Mouse (Mus musculus): Measurements from ENCODE around the gene Cpa2. TPM values are rescaled to one million over a fixed set of nuclear protein-coding genes. Genes with fewer than 3 reads are reported as not detected.

Gene Cpa2
- polyA plus RNA-seq, 1 experiment: not detected

DNA sequence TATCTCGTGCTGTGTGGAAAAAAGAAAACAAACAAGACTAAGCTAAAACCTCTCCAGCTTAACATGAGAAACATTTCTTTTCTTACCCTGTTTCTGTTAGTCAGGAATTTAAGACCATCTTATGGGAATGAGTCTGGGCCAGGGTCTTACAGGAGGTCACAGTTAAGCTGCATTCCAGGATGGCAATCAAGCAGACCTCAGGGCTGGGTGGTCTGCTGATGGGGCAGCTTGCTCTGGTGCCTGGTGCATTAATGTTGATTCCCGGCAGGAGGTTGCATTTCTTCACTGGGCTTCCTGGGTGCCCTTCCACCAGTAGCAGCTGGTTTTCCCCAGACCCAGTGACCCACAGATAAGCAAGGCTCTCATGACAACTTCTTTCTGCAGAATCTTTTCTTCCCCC lies 48.4 kb downstream of the Cpa2 start:
- Histone ChIP-seq H3K36me3 (ENCODE audit: control insufficient read depth, insufficient read depth) (no peaks in the 10 kb centered on the region), H3K79me2 (ENCODE audit: control insufficient read depth, insufficient read depth) (no peaks in the 10 kb centered on the region), H3K79me3 (ENCODE audit: low read depth) (no peaks in the 10 kb centered on the region), H3ac (ENCODE audit: control insufficient read depth, insufficient read length, low read depth) (no peak overlapping the region), H3K27me3 (ENCODE audit: control insufficient read depth, insufficient read depth, insufficient read length) (no peaks in the 10 kb centered on the region), H3K4me3 (ENCODE audit: insufficient read depth, poor library complexity, severe bottlenecking) (no peak overlapping the region)
- TF ChIP-seq USF1 (IDR thresholded peaks at IDR 0.05; ENCODE audit: low read depth): no peak
- no peak for TF ChIP-seq FOSL1 (IDR thresholded peaks at IDR 0.05; ENCODE audit: insufficient read depth, low read length, poor library complexity, severe bottlenecking)
- TF ChIP-seq CEBPB (IDR thresholded peaks at IDR 0.05; ENCODE audit: low read depth): no peak
- TF ChIP-seq MYOD1 (IDR thresholded peaks at IDR 0.05; ENCODE audit: control insufficient read depth, insufficient read length, low read depth): no peak
- TF ChIP-seq CTCF (IDR thresholded peaks at IDR 0.05; ENCODE audit: control insufficient read depth, insufficient read depth, insufficient read length): no peak
- TF ChIP-seq MAX (IDR thresholded peaks at IDR 0.05): no peak
- no peak for TF ChIP-seq MYOG (IDR thresholded peaks at IDR 0.05; ENCODE audit: control insufficient read depth, extremely low read depth, insufficient read length)

DNA sequence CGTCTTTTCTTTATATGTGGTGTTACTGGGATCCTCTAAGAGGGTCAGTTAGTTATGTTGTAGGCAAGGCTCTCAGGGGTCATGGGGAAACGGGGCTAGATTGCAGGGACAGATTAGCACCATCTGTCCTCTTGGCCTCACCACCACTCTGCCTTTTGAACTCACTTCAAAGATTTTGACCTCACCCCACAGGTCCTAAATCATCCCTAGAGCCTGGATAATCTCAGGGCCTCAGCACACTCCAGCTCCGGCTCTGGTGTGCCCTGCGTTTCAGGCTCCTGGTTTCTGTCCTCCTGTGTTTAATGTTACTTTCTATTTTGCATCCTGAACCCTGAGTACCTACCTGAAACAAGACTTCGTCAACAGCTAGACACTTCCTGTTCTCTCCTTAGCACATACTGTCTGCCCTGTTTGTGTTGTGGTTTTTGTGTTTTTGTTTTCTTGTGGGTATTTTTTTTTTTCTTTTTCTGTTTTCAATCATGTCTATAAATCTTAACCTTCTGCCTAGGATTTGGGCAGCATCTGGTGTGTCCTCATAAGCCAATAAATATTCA lies 50.5 kb downstream of the Cpa2 start:
- TF ChIP-seq CTCF (IDR thresholded peaks at IDR 0.05; ENCODE audit: control insufficient read depth, insufficient read depth, insufficient read length) (no peak), CEBPB (IDR thresholded peaks at IDR 0.05; ENCODE audit: low read depth) (no peak), MYOD1 (IDR thresholded peaks at IDR 0.05; ENCODE audit: control insufficient read depth, insufficient read length, low read depth) (no peak), USF1 (IDR thresholded peaks at IDR 0.05; ENCODE audit: low read depth) (no peak), FOSL1 (IDR thresholded peaks at IDR 0.05; ENCODE audit: insufficient read depth, low read length, poor library complexity, severe bottlenecking) (no peak), MAX (IDR thresholded peaks at IDR 0.05) (no peak), MYOG (IDR thresholded peaks at IDR 0.05; ENCODE audit: control insufficient read depth, extremely low read depth, insufficient read length) (no peak)
- no peaks in the 10 kb centered on the region for H3K36me3 ChIP-seq (ENCODE audit: control insufficient read depth, insufficient read depth)
- no peaks in the 10 kb centered on the region for H3K79me2 ChIP-seq (ENCODE audit: control insufficient read depth, insufficient read depth)

DNA sequence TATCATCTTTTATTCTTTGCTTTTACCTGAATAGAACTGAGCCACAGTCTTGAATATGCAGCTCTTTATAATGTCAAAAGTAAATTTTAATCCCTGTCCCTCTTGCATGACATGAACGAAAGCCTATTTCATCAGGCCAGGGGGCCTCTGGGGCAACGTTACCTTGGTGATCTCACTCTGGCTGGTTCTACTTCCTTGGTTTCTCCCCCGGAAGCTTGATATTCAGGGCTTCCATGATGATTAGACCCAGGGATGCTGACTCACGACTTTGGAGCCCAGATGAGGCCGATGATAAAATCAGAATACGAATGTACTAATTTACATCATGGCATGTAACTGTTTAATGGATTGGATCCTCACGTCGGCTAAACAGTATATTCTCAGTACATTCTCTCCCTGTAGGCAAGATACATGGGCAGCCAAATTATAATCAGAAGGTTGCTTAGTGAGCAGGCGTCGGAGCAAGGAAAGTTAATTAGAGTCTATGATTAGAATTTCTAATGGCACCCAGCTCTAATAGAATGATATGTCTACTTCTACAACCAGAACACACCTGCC lies 51.1 kb downstream of the Cpa2 start:
- Histone ChIP-seq H3K79me2 (ENCODE audit: control insufficient read depth, insufficient read depth) (no peaks in the 10 kb centered on the region), H3K36me3 (ENCODE audit: control insufficient read depth, insufficient read depth) (no peaks in the 10 kb centered on the region), H3ac (ENCODE audit: control insufficient read depth, insufficient read length, low read depth) (no peak overlapping the region), H3K4me3 (ENCODE audit: insufficient read depth, poor library complexity, severe bottlenecking) (no peak overlapping the region), H3K79me3 (ENCODE audit: low read depth) (no peaks in the 10 kb centered on the region), H3K27me3 (ENCODE audit: control insufficient read depth, insufficient read depth, insufficient read length) (no peaks in the 10 kb centered on the region)
- TF ChIP-seq FOSL1 (IDR thresholded peaks at IDR 0.05; ENCODE audit: insufficient read depth, low read length, poor library complexity, severe bottlenecking) (no peak), CTCF (IDR thresholded peaks at IDR 0.05; ENCODE audit: control insufficient read depth, insufficient read depth, insufficient read length) (no peak), MYOG (IDR thresholded peaks at IDR 0.05; ENCODE audit: control insufficient read depth, extremely low read depth, insufficient read length) (no peak), USF1 (IDR thresholded peaks at IDR 0.05; ENCODE audit: low read depth) (no peak), MAX (IDR thresholded peaks at IDR 0.05) (no peak), CEBPB (IDR thresholded peaks at IDR 0.05; ENCODE audit: low read depth) (no peak), MYOD1 (IDR thresholded peaks at IDR 0.05; ENCODE audit: control insufficient read depth, insufficient read length, low read depth) (no peak)

More for the DNA sequence above, 50.5 kb downstream of the Cpa2 start:
- Histone ChIP-seq H3ac (ENCODE audit: control insufficient read depth, insufficient read length, low read depth) (no peak overlapping the region), H3K4me3 (ENCODE audit: insufficient read depth, poor library complexity, severe bottlenecking) (no peak overlapping the region), H3K79me3 (ENCODE audit: low read depth) (no peaks in the 10 kb centered on the region), H3K27me3 (ENCODE audit: control insufficient read depth, insufficient read depth, insufficient read length) (no peaks in the 10 kb centered on the region)

- no peaks in the 10 kb centered on the region for H3K79me3 ChIP-seq (ENCODE audit: low read depth)
- no peaks in the 10 kb centered on the region for H3K36me3 ChIP-seq (ENCODE audit: control insufficient read depth, insufficient read depth)
- no peak overlapping the region for H3ac ChIP-seq (ENCODE audit: control insufficient read depth, insufficient read length, low read depth)
- H3K4me3 ChIP-seq (ENCODE audit: insufficient read depth, poor library complexity, severe bottlenecking): no peak overlapping the region
- no peaks in the 10 kb centered on the region for H3K27me3 ChIP-seq (ENCODE audit: control insufficient read depth, insufficient read depth, insufficient read length)
- no peaks in the 10 kb centered on the region for H3K79me2 ChIP-seq (ENCODE audit: control insufficient read depth, insufficient read depth)
- TF ChIP-seq MYOD1 (IDR thresholded peaks at IDR 0.05; ENCODE audit: control insufficient read depth, insufficient read length, low read depth) (no peak), CEBPB (IDR thresholded peaks at IDR 0.05; ENCODE audit: low read depth) (no peak), FOSL1 (IDR thresholded peaks at IDR 0.05; ENCODE audit: insufficient read depth, low read length, poor library complexity, severe bottlenecking) (no peak), MYOG (IDR thresholded peaks at IDR 0.05; ENCODE audit: control insufficient read depth, extremely low read depth, insufficient read length) (no peak), CTCF (IDR thresholded peaks at IDR 0.05; ENCODE audit: control insufficient read depth, insufficient read depth, insufficient read length) (no peak), USF1 (IDR thresholded peaks at IDR 0.05; ENCODE audit: low read depth) (no peak), MAX (IDR thresholded peaks at IDR 0.05) (no peak)
These were observed 53.0 kb downstream of the Cpa2 start for GRCm38 (mm10) chr6:30594364-30594763.

DNA sequence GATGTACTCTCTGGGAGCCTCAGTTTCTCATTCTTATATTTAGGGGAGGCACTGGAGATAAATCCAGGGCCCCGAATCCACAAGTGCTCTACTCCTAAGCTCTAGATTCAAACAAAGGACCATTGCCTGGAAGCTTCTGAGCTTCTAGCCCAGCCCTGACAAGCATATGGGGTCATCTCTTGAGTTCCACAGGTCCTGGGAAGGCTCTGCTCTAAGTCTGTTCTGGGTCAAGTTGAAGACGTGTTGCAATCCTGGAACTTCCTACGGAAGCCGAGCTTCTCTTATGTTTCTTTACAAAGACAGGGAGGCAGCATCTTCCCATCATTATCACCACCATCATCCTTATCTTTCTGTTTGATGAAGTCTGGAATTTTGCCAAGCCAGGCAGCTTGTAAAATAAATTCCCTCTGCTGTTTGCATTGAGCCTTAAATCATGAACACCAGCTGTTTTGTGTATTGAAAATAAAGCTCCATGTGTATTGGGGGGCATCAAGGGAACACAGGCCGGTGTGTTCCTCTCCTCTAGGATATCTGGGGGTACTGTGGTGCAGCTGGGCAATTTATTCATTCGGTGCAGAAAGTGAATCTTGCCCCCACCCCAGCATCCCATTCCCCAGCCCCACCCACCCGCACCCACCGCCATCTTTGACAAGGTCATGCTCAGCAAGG lies 55.0 kb downstream of the Cpa2 start:
- H3K79me2 ChIP-seq (ENCODE audit: control insufficient read depth, insufficient read depth): no peaks in the 10 kb centered on the region
- no peak overlapping the region for H3K4me3 ChIP-seq (ENCODE audit: insufficient read depth, poor library complexity, severe bottlenecking)
- no peaks in the 10 kb centered on the region for H3K27me3 ChIP-seq (ENCODE audit: control insufficient read depth, insufficient read depth, insufficient read length)
- TF ChIP-seq USF1 (IDR thresholded peaks at IDR 0.05; ENCODE audit: low read depth) (no peak), MYOG (IDR thresholded peaks at IDR 0.05; ENCODE audit: control insufficient read depth, extremely low read depth, insufficient read length) (no peak), CTCF (IDR thresholded peaks at IDR 0.05; ENCODE audit: control insufficient read depth, insufficient read depth, insufficient read length) (no peak), FOSL1 (IDR thresholded peaks at IDR 0.05; ENCODE audit: insufficient read depth, low read length, poor library complexity, severe bottlenecking) (no peak), MYOD1 (IDR thresholded peaks at IDR 0.05; ENCODE audit: control insufficient read depth, insufficient read length, low read depth) (no peak), CEBPB (IDR thresholded peaks at IDR 0.05; ENCODE audit: low read depth) (no peak), MAX (IDR thresholded peaks at IDR 0.05) (no peak)
- H3K79me3 ChIP-seq (ENCODE audit: low read depth): no peaks in the 10 kb centered on the region
- H3K36me3 ChIP-seq (ENCODE audit: control insufficient read depth, insufficient read depth): no peaks in the 10 kb centered on the region
- no peak overlapping the region for H3ac ChIP-seq (ENCODE audit: control insufficient read depth, insufficient read length, low read depth)
